Mouse (Mus musculus) spleen, adult 2 months (tissue): Measurements from ENCODE around the gene Rab43. TPM values are rescaled to one million over a fixed set of nuclear protein-coding genes. Genes with fewer than 3 reads are reported as not detected.

Experiments
- DNase-seq, 2 experiments: peaks; one replicate each; pipeline versions ENCODE4 v3.0.0 to v3.0.0-alpha.2; 2012 to 2021; ENCODE audit warnings: low spot score in 2 of 2, low read depth in 1 of 2
- H3K27ac ChIP-seq: fragments of 200-500 bp; 2 replicates; pipeline ENCODE4 v1.5.1; 2012; ENCODE audit warnings: low read length, inconsistent platforms; ENCODE audit not compliant: insufficient read depth
- H3K27me3 ChIP-seq: fragments of 200-500 bp; 2 replicates; pipeline ENCODE4 v1.6.1; 2012; ENCODE audit warnings: mild to moderate bottlenecking, moderate library complexity, low read length, inconsistent platforms; ENCODE audit not compliant: control insufficient read depth, insufficient read depth
- H3K36me3 ChIP-seq: fragments of 200-500 bp; 2 replicates; pipeline ENCODE4 v1.6.1; 2012; ENCODE audit warnings: mild to moderate bottlenecking, low read length, inconsistent platforms; ENCODE audit not compliant: control insufficient read depth, insufficient read depth
- H3K4me1 ChIP-seq: fragments of 200-500 bp; 2 replicates; pipeline ENCODE4 v1.6.1; 2011; ENCODE audit warnings: inconsistent platforms; ENCODE audit not compliant: control insufficient read depth, insufficient read depth, insufficient read length
- H3K4me3 ChIP-seq: fragments of 200-500 bp; 2 replicates; pipeline ENCODE4 v1.5.1; 2011; ENCODE audit warnings: mild to moderate bottlenecking, inconsistent platforms; ENCODE audit not compliant: insufficient read depth, insufficient read length; ENCODE audit errors: extremely low read depth
- CTCF ChIP-seq: fragments of 200-500 bp; IDR thresholded peaks from 2 replicates; pipeline ENCODE4 v1.5.1; 2011; ENCODE audit warnings: mild to moderate bottlenecking, inconsistent platforms; ENCODE audit not compliant: insufficient read depth, insufficient read length, insufficient replicate concordance; ENCODE audit errors: extremely low read depth
- POLR2A ChIP-seq: fragments of 200-500 bp; IDR thresholded peaks from 2 replicates; pipeline ENCODE4 v1.6.1; 2011; ENCODE audit warnings: low read depth, low read length, inconsistent platforms
- WGBS: fragments of 180-500 bp; shearing (Covaris S2); methylation state at CpG from one replicate; pipeline ENCODE4 v1.1.7; 2018; 5-methylcytosine and 5-hydroxymethylcytosine counted together
- polyA plus RNA-seq: library from polyadenylated mRNA; depleted of rRNA; stranded (reverse); fragments of >200 nt; gene quantifications from 2 replicates; pipeline ENCODE4 v1.2.3, GENCODE M21; 2012

Rab43 gene
- polyA plus RNA-seq, 1 experiment, result 102 TPM

GRCm38 (mm10) chr6:87809651-87810161, 2.3 kb downstream of the Rab43 start:
- no peak for TF ChIP-seq CTCF
- no peak for TF ChIP-seq POLR2A
- WGBS, result 22% methylated on average over 6 of the region's 6 CpGs
- peaks cover 2% of the 10 kb centered on the region; the same call in 1 of the 2 replicates for H3K36me3 ChIP-seq
- DNase-seq, result no peak
- H3K4me3 ChIP-seq, result peak overlapping the region; percentile 81
- no peaks in the 10 kb centered on the region for H3K27me3 ChIP-seq
- peak overlapping the region; percentile 92 for H3K27ac ChIP-seq
- peaks cover 16% of the 10 kb centered on the region for H3K4me1 ChIP-seq

GRCm38 (mm10) chr6:87809144-87809543, 2.8 kb downstream of the Rab43 start:
- Histone ChIP-seq H3K27ac (peak overlapping the region; percentile 92), H3K4me1 (peaks cover 16% of the 10 kb centered on the region), H3K27me3 (no peaks in the 10 kb centered on the region), H3K4me3 (peak overlapping the region; percentile 29; the same call in 1 of the 2 replicates), H3K36me3 (peaks cover 2% of the 10 kb centered on the region; the same call in 1 of the 2 replicates)
- TF ChIP-seq POLR2A (no peak), CTCF (no peak)
- 25% methylated on average over 2 of the region's 2 CpGs for WGBS
- peak in 1 of 2 experiments; percentile 25 for DNase-seq

GRCm38 (mm10) chr6:87808521-87808920, 3.4 kb downstream of the Rab43 start:
- Histone ChIP-seq H3K4me3 (peak overlapping the region; percentile 16; the same call in 1 of the 2 replicates), H3K36me3 (peaks cover 3% of the 10 kb centered on the region; the same call in 1 of the 2 replicates), H3K27me3 (no peaks in the 10 kb centered on the region), H3K4me1 (peaks cover 16% of the 10 kb centered on the region), H3K27ac (peak overlapping the region; percentile 65)
- WGBS, result 70% methylated on average over 3 of the region's 3 CpGs
- TF ChIP-seq POLR2A (no peak), CTCF (no peak)
- DNase-seq, result no peak

GRCm38 (mm10) chr6:87807735-87808440, 4.1 kb downstream of the Rab43 start:
- H3K4me1 ChIP-seq, result peaks cover 16% of the 10 kb centered on the region
- 75% methylated on average over 4 of the region's 4 CpGs for WGBS
- H3K27ac ChIP-seq, result peak overlapping the region; percentile 69
- H3K27me3 ChIP-seq, result no peaks in the 10 kb centered on the region
- no peak for TF ChIP-seq POLR2A
- TF ChIP-seq CTCF, result no peak
- peaks cover 3% of the 10 kb centered on the region; the same call in 1 of the 2 replicates for H3K36me3 ChIP-seq
- H3K4me3 ChIP-seq, result no peak overlapping the region
- no peak for DNase-seq

GRCm38 (mm10) chr6:87806857-87807256, 5.1 kb downstream of the Rab43 start:
- H3K36me3 ChIP-seq, result peaks cover 3% of the 10 kb centered on the region; the same call in 1 of the 2 replicates
- peaks cover 13% of the 10 kb centered on the region for H3K4me1 ChIP-seq
- no peak for TF ChIP-seq POLR2A
- TF ChIP-seq CTCF, result no peak
- no peak for DNase-seq
- no peaks in the 10 kb centered on the region for H3K27me3 ChIP-seq
- 56% methylated on average over 2 of the region's 2 CpGs for whole genome bisulfite sequencing
- peak overlapping the region; percentile 49 for H3K27ac ChIP-seq
- no peak overlapping the region for H3K4me3 ChIP-seq

GRCm38 (mm10) chr6:87806028-87806427, 5.9 kb downstream of the Rab43 start:
- peaks cover 3% of the 10 kb centered on the region; the same call in 1 of the 2 replicates for H3K36me3 ChIP-seq
- DNase-seq, result peak; percentile 25 to 43
- peaks cover 13% of the 10 kb centered on the region for H3K4me1 ChIP-seq
- no peak overlapping the region for H3K4me3 ChIP-seq
- no peaks in the 10 kb centered on the region for H3K27me3 ChIP-seq
- 0 out of 2 replicates have a peak overlapping the region, but pooled peaks have one; percentile 21 for H3K27ac ChIP-seq
- WGBS, result 14% methylated on average over 2 of the region's 2 CpGs
- TF ChIP-seq CTCF, result 0 out of 2 replicates have a peak, but pooled peaks have one; percentile 9
- TF ChIP-seq POLR2A, result no peak

GRCm38 (mm10) chr6:87805448-87805847, 6.5 kb downstream of the Rab43 start:
- Histone ChIP-seq H3K27ac (peak overlapping the region; percentile 21), H3K27me3 (no peaks in the 10 kb centered on the region), H3K4me1 (peaks cover 13% of the 10 kb centered on the region), H3K4me3 (no peak overlapping the region), H3K36me3 (peaks cover 3% of the 10 kb centered on the region; the same call in 1 of the 2 replicates)
- 90% methylated on average over 7 of the region's 7 CpGs for WGBS
- DNase-seq, result no peak
- TF ChIP-seq POLR2A, result no peak
- TF ChIP-seq CTCF, result no peak
